Mouse (Mus musculus): Measurements from ENCODE around the gene Wdr66. TPM values are rescaled to one million over a fixed set of nuclear protein-coding genes. Genes with fewer than 3 reads are reported as not detected.

The Wdr66 gene
- polyA plus RNA-seq, 1 experiment from 2014 or later, result 0.40 TPM

GRCm38 (mm10) chr5:123256841-123257755 lies 5.2 kb downstream of the Wdr66 start:
- H3K9ac ChIP-seq (ENCODE audit: low read depth, low read length), result no peak overlapping the region
- 30% methylated on average over 23 of the region's 23 CpGs for WGBS
- no peaks in the 10 kb centered on the region for H3K9me3 ChIP-seq (ENCODE audit: control insufficient read depth, low read length)
- ATAC-seq (replicated peaks; ENCODE audit: low FRiP score), result no peak
- DNase-seq (ENCODE audit: low spot score), result no peak
- H3K4me3 ChIP-seq (ENCODE audit: low read depth, low read length), result no peak overlapping the region
- no peak overlapping the region for H3K27ac ChIP-seq (ENCODE audit: low read depth, low read length)
- H3K36me3 ChIP-seq (ENCODE audit: control insufficient read depth, insufficient read depth, low read length), result no peaks in the 10 kb centered on the region
- H3K27me3 ChIP-seq (replicated peaks; ENCODE audit: control insufficient read depth, insufficient read depth, low read length), result peaks cover 2% of the 10 kb centered on the region; the same call in 1 of the 2 replicates
- peaks cover under 1% of the 10 kb centered on the region; the same call in 1 of the 2 replicates for H3K4me1 ChIP-seq (replicated peaks; ENCODE audit: control insufficient read depth, insufficient read depth, low read length)
- H3K4me2 ChIP-seq, result peak overlapping the region; percentile 18

- Histone ChIP-seq H3K27ac (ENCODE audit: low read depth, low read length) (no peak overlapping the region), H3K4me1 (replicated peaks; ENCODE audit: control insufficient read depth, insufficient read depth, low read length) (no peaks in the 10 kb centered on the region), H3K4me2 (no peak overlapping the region), H3K4me3 (ENCODE audit: low read depth, low read length) (no peak overlapping the region), H3K36me3 (ENCODE audit: control insufficient read depth, insufficient read depth, low read length) (no peaks in the 10 kb centered on the region), H3K9ac (ENCODE audit: low read depth, low read length) (no peak overlapping the region), H3K9me3 (ENCODE audit: control insufficient read depth, low read length) (no peaks in the 10 kb centered on the region), H3K27me3 (replicated peaks; ENCODE audit: control insufficient read depth, insufficient read depth, low read length) (no peaks in the 10 kb centered on the region; the same call in 1 of the 2 replicates)
- peak; percentile 45 for DNase-seq (ENCODE audit: low spot score)
- no peak for ATAC-seq (replicated peaks; ENCODE audit: low FRiP score)
- WGBS, result 51% methylated on average over 5 of the region's 5 CpGs
Measured at GRCm38 (mm10) chr5:123258990-123259389, 7.1 kb downstream of the Wdr66 start.

- no peak overlapping the region for H3K4me2 ChIP-seq
- WGBS, result 79% methylated on average over 8 of the region's 8 CpGs
- no peak overlapping the region for H3K4me3 ChIP-seq (ENCODE audit: low read depth, low read length)
- no peaks in the 10 kb centered on the region for H3K9me3 ChIP-seq (ENCODE audit: control insufficient read depth, low read length)
- H3K27me3 ChIP-seq (replicated peaks; ENCODE audit: control insufficient read depth, insufficient read depth, low read length), result no peaks in the 10 kb centered on the region; the same call in 1 of the 2 replicates
- DNase-seq (ENCODE audit: low spot score) (no peak), ATAC-seq (replicated peaks; ENCODE audit: low FRiP score) (no peak)
- no peaks in the 10 kb centered on the region for H3K36me3 ChIP-seq (ENCODE audit: control insufficient read depth, insufficient read depth, low read length)
- no peak overlapping the region for H3K9ac ChIP-seq (ENCODE audit: low read depth, low read length)
- no peak overlapping the region for H3K27ac ChIP-seq (ENCODE audit: low read depth, low read length)
- no peaks in the 10 kb centered on the region for H3K4me1 ChIP-seq (replicated peaks; ENCODE audit: control insufficient read depth, insufficient read depth, low read length)
Measured at GRCm38 (mm10) chr5:123260698-123261097, 8.8 kb downstream of the Wdr66 start.

- Histone ChIP-seq H3K4me3 (ENCODE audit: low read depth, low read length) (no peak overlapping the region), H3K27ac (ENCODE audit: low read depth, low read length) (no peak overlapping the region), H3K36me3 (ENCODE audit: control insufficient read depth, insufficient read depth, low read length) (no peaks in the 10 kb centered on the region), H3K9me3 (ENCODE audit: control insufficient read depth, low read length) (peaks cover 3% of the 10 kb centered on the region; the same call in 1 of the 2 replicates), H3K9ac (ENCODE audit: low read depth, low read length) (no peak overlapping the region), H3K27me3 (replicated peaks; ENCODE audit: control insufficient read depth, insufficient read depth, low read length) (no peaks in the 10 kb centered on the region), H3K4me2 (no peak overlapping the region), H3K4me1 (replicated peaks; ENCODE audit: control insufficient read depth, insufficient read depth, low read length) (no peaks in the 10 kb centered on the region)
- WGBS, result 82% methylated on average over 3 of the region's 3 CpGs
- ATAC-seq (replicated peaks; ENCODE audit: low FRiP score), result no peak
- no peak for DNase-seq (ENCODE audit: low spot score)
Measured at GRCm38 (mm10) chr5:123266909-123267308, 15.0 kb downstream of the Wdr66 start.

GRCm38 (mm10) chr5:123268477-123269474 lies 16.9 kb downstream of the Wdr66 start:
- ATAC-seq (replicated peaks; ENCODE audit: low FRiP score) (no peak), DNase-seq (ENCODE audit: low spot score) (no peak)
- no peak overlapping the region for H3K4me2 ChIP-seq
- no peak overlapping the region for H3K4me3 ChIP-seq (ENCODE audit: low read depth, low read length)
- WGBS, result 78% methylated on average over 28 of the region's 28 CpGs
- H3K36me3 ChIP-seq (ENCODE audit: control insufficient read depth, insufficient read depth, low read length), result no peaks in the 10 kb centered on the region
- no peak overlapping the region for H3K27ac ChIP-seq (ENCODE audit: low read depth, low read length)
- H3K4me1 ChIP-seq (replicated peaks; ENCODE audit: control insufficient read depth, insufficient read depth, low read length), result no peaks in the 10 kb centered on the region
- peaks cover 3% of the 10 kb centered on the region; the same call in 1 of the 2 replicates for H3K9me3 ChIP-seq (ENCODE audit: control insufficient read depth, low read length)
- no peaks in the 10 kb centered on the region for H3K27me3 ChIP-seq (replicated peaks; ENCODE audit: control insufficient read depth, insufficient read depth, low read length)
- H3K9ac ChIP-seq (ENCODE audit: low read depth, low read length), result no peak overlapping the region

- 78% methylated on average over 11 of the region's 11 CpGs for WGBS
- no peak overlapping the region for H3K27ac ChIP-seq (ENCODE audit: low read depth, low read length)
- H3K4me3 ChIP-seq (ENCODE audit: low read depth, low read length), result no peak overlapping the region
- H3K9ac ChIP-seq (ENCODE audit: low read depth, low read length), result no peak overlapping the region
- DNase-seq (ENCODE audit: low spot score) (no peak), ATAC-seq (replicated peaks; ENCODE audit: low FRiP score) (no peak)
- H3K9me3 ChIP-seq (ENCODE audit: control insufficient read depth, low read length), result peaks cover 3% of the 10 kb centered on the region; the same call in 1 of the 2 replicates
- no peaks in the 10 kb centered on the region for H3K27me3 ChIP-seq (replicated peaks; ENCODE audit: control insufficient read depth, insufficient read depth, low read length)
- no peaks in the 10 kb centered on the region for H3K36me3 ChIP-seq (ENCODE audit: control insufficient read depth, insufficient read depth, low read length)
- no peaks in the 10 kb centered on the region for H3K4me1 ChIP-seq (replicated peaks; ENCODE audit: control insufficient read depth, insufficient read depth, low read length)
- no peak overlapping the region for H3K4me2 ChIP-seq
Measured at GRCm38 (mm10) chr5:123270917-123271316, 19.0 kb downstream of the Wdr66 start.

- H3K36me3 ChIP-seq (ENCODE audit: control insufficient read depth, insufficient read depth, low read length), result no peaks in the 10 kb centered on the region
- no peaks in the 10 kb centered on the region for H3K27me3 ChIP-seq (replicated peaks; ENCODE audit: control insufficient read depth, insufficient read depth, low read length)
- no peak overlapping the region for H3K27ac ChIP-seq (ENCODE audit: low read depth, low read length)
- WGBS, result 70% methylated on average over 5 of the region's 5 CpGs
- no peak overlapping the region for H3K4me2 ChIP-seq
- no peak overlapping the region for H3K4me3 ChIP-seq (ENCODE audit: low read depth, low read length)
- H3K9ac ChIP-seq (ENCODE audit: low read depth, low read length), result no peak overlapping the region
- ATAC-seq (replicated peaks; ENCODE audit: low FRiP score), result no peak
- no peak for DNase-seq (ENCODE audit: low spot score)
- H3K9me3 ChIP-seq (ENCODE audit: control insufficient read depth, low read length), result peaks cover 3% of the 10 kb centered on the region; the same call in 1 of the 2 replicates
- no peaks in the 10 kb centered on the region for H3K4me1 ChIP-seq (replicated peaks; ENCODE audit: control insufficient read depth, insufficient read depth, low read length)
Measured at GRCm38 (mm10) chr5:123272927-123273326, 21.0 kb downstream of the Wdr66 start.

GRCm38 (mm10) chr5:123276636-123277341 lies 24.9 kb downstream of the Wdr66 start:
- Histone ChIP-seq H3K4me2 (no peak overlapping the region), H3K4me1 (replicated peaks; ENCODE audit: control insufficient read depth, insufficient read depth, low read length) (no peaks in the 10 kb centered on the region), H3K9me3 (ENCODE audit: control insufficient read depth, low read length) (no peaks in the 10 kb centered on the region), H3K27ac (ENCODE audit: low read depth, low read length) (no peak overlapping the region), H3K27me3 (replicated peaks; ENCODE audit: control insufficient read depth, insufficient read depth, low read length) (no peaks in the 10 kb centered on the region), H3K9ac (ENCODE audit: low read depth, low read length) (no peak overlapping the region), H3K4me3 (ENCODE audit: low read depth, low read length) (no peak overlapping the region), H3K36me3 (ENCODE audit: control insufficient read depth, insufficient read depth, low read length) (no peaks in the 10 kb centered on the region)
- 78% methylated on average over 9 of the region's 9 CpGs for WGBS
- no peak for DNase-seq (ENCODE audit: low spot score)
- ATAC-seq (replicated peaks; ENCODE audit: low FRiP score), result no peak
